Mouse (Mus musculus): ENCODE measurements around the gene Sept4.

Gene Sept4
- long read RNA-seq, experiment 1, partial matches to known transcripts, result 6 of 38 reads
- long read RNA-seq, experiment 1, other reads (novel, unspliced or antisense), result 26 of 38 reads
- long read RNA-seq, experiment 2, transcript Sept4-206 (11 exons, 1,303 nt), result major isoform, 5 of 65 reads
- long read RNA-seq, experiment 2, partial matches to known transcripts, result 11 of 65 reads
- long read RNA-seq, experiment 2, other reads (novel, unspliced or antisense), result 45 of 65 reads

DNA sequence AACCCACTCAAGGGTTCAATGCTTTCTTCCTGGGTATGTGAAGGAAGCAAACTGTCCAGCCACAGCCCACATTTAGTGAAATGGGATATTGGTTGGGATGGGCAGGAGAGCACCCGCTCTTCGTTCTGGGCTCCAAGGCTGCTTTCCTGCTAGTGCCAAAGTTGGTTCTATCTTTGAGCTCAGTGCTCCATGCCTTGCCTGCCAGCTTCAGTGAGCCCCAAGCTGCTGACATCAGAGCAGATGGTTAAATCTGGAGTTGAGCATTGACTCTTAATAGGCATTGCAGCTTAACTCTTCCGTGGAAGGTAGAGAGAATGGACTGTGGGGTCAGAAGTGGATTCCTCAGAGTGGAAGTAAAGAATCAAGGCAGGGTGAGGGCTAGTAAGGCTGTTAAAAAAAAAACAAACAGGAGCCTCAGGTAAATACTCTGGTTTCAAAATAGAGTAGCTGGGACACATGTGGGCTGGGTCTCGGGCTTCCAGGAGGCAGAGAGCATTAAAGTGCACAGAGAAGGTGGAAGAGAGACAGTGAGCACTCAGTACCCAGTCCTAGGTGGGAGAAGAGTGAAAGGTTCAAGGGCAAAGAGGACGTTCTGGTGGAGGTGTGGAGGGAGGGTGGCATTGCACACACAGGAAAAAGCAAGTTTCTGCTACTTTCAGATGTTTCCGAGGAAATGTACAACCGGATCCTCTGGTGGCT, at the start of gene Sept4:
Gene Sept4, plus strand, starts transcription at position 649 of the 699 bp plus-strand sequence.
- intact Hi-C loops (cut with DNase I), result no loop called here

GRCm38 (mm10) chr11:87519260-87519659, 49.4 kb upstream of the Sept4 start:
- intact Hi-C loops (cut with DNase I), result no loop called here

GRCm38 (mm10) chr11:87523466-87523865, 45.2 kb upstream of the Sept4 start:
- intact Hi-C loops (cut with DNase I), result loop anchor here (5.0 kb wide), 1 partner anchor 96 kb away; no protein-coding TSS in a partner anchor

DNA sequence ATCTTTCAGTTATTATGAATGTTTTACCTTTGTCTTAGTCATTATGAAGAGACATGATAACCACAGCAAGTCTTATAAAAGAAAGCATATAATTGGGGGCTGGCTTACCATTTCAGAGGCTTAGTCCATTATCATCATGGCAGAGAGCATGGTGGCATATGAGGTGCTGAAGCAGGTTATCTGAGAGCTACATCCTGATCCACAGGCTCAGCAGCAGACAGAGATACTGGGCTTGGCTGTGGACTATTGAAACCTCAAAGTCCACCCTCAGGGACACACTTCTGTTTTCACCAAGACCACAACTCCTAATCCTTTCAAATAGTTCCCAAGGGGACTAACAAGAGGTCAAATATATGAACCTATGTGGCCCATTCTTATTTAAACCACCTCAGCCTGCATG, 44.7 kb upstream of the Sept4 start:
- intact Hi-C loops (cut with DNase I), result loop anchor here (5.0 kb wide), 1 partner anchor 97 kb away; no protein-coding TSS in a partner anchor

- intact Hi-C loops (cut with DNase I), result loop anchor here (5.0 kb wide), 1 partner anchor 97 kb away; no protein-coding TSS in a partner anchor
These were observed 43.9 kb upstream of the Sept4 start for GRCm38 (mm10) chr11:87524780-87525179.

GRCm38 (mm10) chr11:87527364-87527763, 41.3 kb upstream of the Sept4 start:
- intact Hi-C loops (cut with DNase I), result no loop called here

DNA sequence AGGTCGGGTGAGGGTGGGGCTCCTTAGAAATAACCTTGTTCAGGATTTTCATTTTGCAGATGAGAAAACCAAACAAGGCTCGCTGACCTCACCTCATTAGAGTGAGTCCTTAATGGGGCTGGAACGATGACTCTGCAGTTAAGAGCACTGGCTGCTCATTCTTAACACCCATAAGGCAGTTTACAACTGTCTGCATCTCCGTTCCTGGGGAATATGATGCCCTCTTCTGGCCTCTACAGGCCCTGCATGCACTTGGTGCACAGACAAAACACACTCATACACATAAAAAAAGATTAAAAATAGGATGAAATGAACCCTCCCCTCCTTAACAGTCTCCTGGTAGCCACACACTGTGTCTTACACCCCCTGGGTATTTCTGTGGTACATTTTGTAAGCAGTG, 40.7 kb upstream of the Sept4 start:
- intact Hi-C loops (cut with DNase I), result no loop called here

GRCm38 (mm10) chr11:87531695-87532094, 37.0 kb upstream of the Sept4 start:
- intact Hi-C loops (cut with DNase I), result no loop called here

DNA sequence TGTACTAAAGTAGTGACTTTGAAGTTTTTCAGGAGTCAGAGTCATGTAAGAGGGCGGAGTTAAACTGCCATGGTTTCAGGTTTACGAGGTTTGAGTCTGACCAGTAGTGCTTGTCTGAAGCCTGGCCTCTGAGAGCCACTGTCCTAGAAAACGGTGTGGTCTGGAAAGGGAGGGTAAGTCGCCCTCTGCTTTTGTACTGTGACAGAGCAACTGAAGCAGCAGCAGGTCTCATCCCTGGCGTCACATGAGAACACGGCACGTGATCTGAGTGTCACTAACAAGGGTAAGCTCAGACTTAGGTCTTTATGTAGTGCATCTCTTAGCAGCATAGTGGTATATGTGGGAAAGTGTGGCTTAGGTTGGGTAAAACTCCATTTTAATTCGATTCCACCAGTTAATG, 26.4 kb upstream of the Sept4 start:
- intact Hi-C loops (cut with DNase I), result no loop called here

GRCm38 (mm10) chr11:87542906-87543305, 25.8 kb upstream of the Sept4 start:
- intact Hi-C loops (cut with DNase I), result no loop called here

- intact Hi-C loops (cut with DNase I), result no loop called here
These were observed 15.4 kb upstream of the Sept4 start for GRCm38 (mm10) chr11:87553342-87553741.

DNA sequence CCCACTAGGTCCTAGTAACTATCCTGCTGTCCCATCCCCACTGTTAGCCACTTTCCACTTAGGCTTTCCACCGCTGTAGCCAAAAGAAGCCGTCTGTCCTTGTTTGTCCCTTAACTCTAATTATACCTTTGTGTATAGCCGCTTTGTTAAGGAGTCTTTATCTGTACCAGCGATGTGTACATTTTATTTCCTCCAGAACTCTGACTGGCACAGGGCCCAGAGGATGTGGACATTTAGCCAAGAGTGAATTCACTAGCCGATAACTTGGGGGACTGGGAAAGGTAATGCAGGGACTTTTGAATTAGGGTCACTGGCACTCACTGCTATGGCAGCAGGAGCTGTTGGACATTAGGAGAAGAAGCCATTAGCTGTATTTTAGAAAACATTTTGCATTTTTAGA, 14.3 kb upstream of the Sept4 start:
- intact Hi-C loops (cut with DNase I), result no loop called here

- intact Hi-C loops (cut with DNase I), result no loop called here
These were observed 13.5 kb upstream of the Sept4 start for GRCm38 (mm10) chr11:87555106-87555703.

DNA sequence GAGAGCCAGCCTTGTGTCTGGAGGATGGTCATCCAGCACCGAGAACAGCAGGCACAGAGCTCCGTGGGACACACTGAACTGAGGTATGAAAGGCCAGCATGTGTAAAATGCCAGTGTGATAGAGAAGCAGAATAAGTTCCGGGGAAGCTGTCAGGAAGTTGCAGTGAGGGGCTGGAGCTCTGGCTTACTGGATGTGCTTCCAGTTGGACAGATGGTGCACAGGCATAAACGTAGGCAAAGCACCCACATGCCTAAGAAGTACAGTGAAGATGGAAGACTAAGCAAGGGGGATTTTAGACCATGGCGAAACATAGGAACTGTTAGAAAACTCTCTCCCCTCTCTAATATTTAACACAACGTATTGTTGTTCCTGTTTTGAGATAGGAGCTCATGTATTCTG, 7.5 kb upstream of the Sept4 start:
- intact Hi-C loops (cut with DNase I), result no loop called here

GRCm38 (mm10) chr11:87566501-87566900, 2.2 kb upstream of the Sept4 start, which contains the start of gene Gm11492:
Gene Gm11492, plus strand, starts transcription at chr11:87566653.
- intact Hi-C loops (cut with DNase I), result no loop called here

DNA sequence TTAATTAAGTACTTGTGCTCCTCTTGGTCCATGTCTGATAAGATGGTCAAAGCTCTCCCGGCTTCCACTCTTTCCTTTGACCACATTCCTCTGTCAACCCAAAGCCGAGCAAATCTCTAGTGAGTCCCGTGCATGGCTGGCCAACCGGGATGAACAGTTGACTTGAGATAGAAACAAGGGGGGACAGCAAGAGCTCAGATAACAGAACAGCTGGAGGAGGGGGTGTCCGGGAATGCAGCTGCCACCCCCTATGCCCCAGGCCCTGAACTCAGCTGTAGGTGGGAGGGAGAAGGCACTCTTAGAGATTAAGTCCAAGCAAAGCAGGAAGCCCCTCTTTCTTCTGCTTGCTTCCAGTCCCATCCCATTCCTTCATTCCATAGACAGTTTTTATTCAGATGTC, 2.0 kb downstream of the Sept4 start:
- intact Hi-C loops (cut with DNase I), result no loop called here

- intact Hi-C loops (cut with DNase I), result no loop called here
These were observed 2.8 kb downstream of the Sept4 start for GRCm38 (mm10) chr11:87571361-87571950.

- intact Hi-C loops (cut with DNase I), result no loop called here
These were observed 5.0 kb downstream of the Sept4 start for GRCm38 (mm10) chr11:87573751-87574150.

DNA sequence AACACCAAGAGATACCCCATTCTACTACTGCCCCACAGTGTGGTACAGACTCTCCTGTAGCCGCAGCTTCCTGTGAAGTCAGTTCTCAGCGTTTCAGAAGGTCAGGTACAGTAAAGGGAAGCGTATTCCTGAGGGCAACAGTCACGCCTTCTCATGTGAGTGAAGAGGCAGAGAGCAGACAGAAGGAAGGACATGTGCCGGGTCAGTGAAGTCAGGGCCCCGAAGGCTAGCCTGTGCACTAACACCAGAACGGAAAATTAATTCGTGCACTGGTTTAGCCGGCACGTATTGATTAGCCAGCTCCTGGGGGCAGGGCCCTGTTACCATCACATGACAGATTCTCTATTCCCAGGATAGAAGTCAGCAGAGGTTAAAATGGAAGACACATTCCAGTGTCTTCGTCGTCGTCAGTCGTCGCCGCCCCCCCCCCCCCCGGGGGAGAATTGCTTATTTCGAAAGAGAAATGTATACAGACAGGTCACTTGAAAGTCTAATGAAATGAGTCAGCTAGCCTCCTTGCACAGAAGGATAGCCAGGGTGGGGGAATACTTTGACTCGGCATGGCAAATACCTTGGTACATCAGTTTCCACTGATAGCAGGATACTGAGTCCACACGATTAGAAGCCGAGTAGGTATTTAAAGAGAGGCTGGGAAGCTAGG, 5.9 kb downstream of the Sept4 start:
- intact Hi-C loops (cut with DNase I), result no loop called here

- intact Hi-C loops (cut with DNase I), result no loop called here
These were observed 9.0 kb downstream of the Sept4 start for GRCm38 (mm10) chr11:87577601-87578248.

Data from adrenal gland (tissue).